Mouse (Mus musculus) CH12.LX (cell line): ENCODE results near the gene Kcnb1.

Experiments used
- BHLHE40 ChIP-seq: IDR thresholded peaks from 2 replicates; pipeline ENCODE4 v1.6.1; 2011; ENCODE audit warnings: mild to moderate bottlenecking, low read depth, low read length, improper control_type of control experiment
- CTCF ChIP-seq, 2 experiments: IDR thresholded peaks in 1 of 2; conservative IDR thresholded peaks in 1 of 2; 2 replicates each; pipeline ENCODE4 v1.5.1; 2011 to 2012; ENCODE audit warnings: low read depth in 2 of 2, low read length in 2 of 2, improper control_type of control experiment in 1 of 2, inconsistent platforms in 1 of 2, mild to moderate bottlenecking in 1 of 2, moderate library complexity in 1 of 2
- EP300 ChIP-seq: IDR thresholded peaks from 2 replicates; pipeline ENCODE4 v1.6.1; 2011; ENCODE audit warnings: low read length, improper control_type of control experiment
- MAFK ChIP-seq: IDR thresholded peaks from 2 replicates; pipeline ENCODE4 v1.6.1; 2011; ENCODE audit warnings: low read length, improper control_type of control experiment; ENCODE audit not compliant: insufficient replicate concordance
- NRF1 ChIP-seq: IDR thresholded peaks from 2 replicates; pipeline ENCODE4 v1.6.1; 2014; ENCODE audit warnings: low read depth, mild to moderate bottlenecking, inconsistent platforms, low read length, improper control_type of control experiment, moderate library complexity
- POLR2A ChIP-seq: IDR thresholded peaks from 2 replicates; pipeline ENCODE4 v1.6.1; 2011; ENCODE audit warnings: low read depth, mild to moderate bottlenecking, improper control_type of control experiment, low read length
- RCOR1 ChIP-seq: conservative IDR thresholded peaks from 2 replicates; pipeline ENCODE4 v1.6.1; 2012; ENCODE audit warnings: low read depth, mild to moderate bottlenecking, inconsistent platforms, low read length, improper control_type of control experiment
- SIN3A ChIP-seq: IDR thresholded peaks from 2 replicates; pipeline ENCODE4 v1.6.1; 2012; ENCODE audit warnings: low read length, improper control_type of control experiment, inconsistent platforms
- UBTF ChIP-seq: IDR thresholded peaks from 2 replicates; pipeline ENCODE4 v1.6.1; 2012; ENCODE audit warnings: low read depth, mild to moderate bottlenecking, inconsistent platforms, low read length, improper control_type of control experiment, moderate library complexity
- USF1 ChIP-seq: IDR thresholded peaks from 2 replicates; pipeline ENCODE4 v1.6.1; 2014; ENCODE audit warnings: low read depth, mild to moderate bottlenecking, inconsistent platforms, low read length, improper control_type of control experiment
- ZC3H11A ChIP-seq: IDR thresholded peaks from 2 replicates; pipeline ENCODE4 v1.6.1; 2012; ENCODE audit warnings: low read depth, mild to moderate bottlenecking, inconsistent platforms, low read length, improper control_type of control experiment

- TF ChIP-seq EP300 (no peak), MAFK (no peak), USF1 (no peak), CTCF (conservative IDR thresholded peaks at IDR 0.05 in 1 of 2, IDR thresholded peaks at IDR 0.05 in 1 of 2; ENCODE audit: low read depth in 2 of 2, low read length in 2 of 2) (no peak), NRF1 (no peak), POLR2A (no peak), ZC3H11A (no peak), UBTF (no peak), SIN3A (no peak), RCOR1 (no peak), BHLHE40 (no peak)
Observed at GRCm38 (mm10) chr2:167071266-167071640, 118.7 kb downstream of the Kcnb1 start.
